Mouse (Mus musculus) heart, embryonic 11.5 days (tissue): ENCODE results near the gene Gm11437. TPM values are rescaled to one million over a fixed set of nuclear protein-coding genes. Genes with fewer than 3 reads are reported as not detected.

Experiments
- ATAC-seq: fragments of 200-750 bp; cut with Nextera tagmentation; replicated peaks from 2 replicates; pipeline ENCODE4 v1.8.0; 2017; ENCODE audit warnings: moderate library complexity; ENCODE audit not compliant: insufficient number of reproducible peaks, low FRiP score, low TSS enrichment
- H3K27ac ChIP-seq: fragments of 300-500 bp; sonication (generic); 2 replicates; pipeline ENCODE4 v1.5.1; 2014; ENCODE audit warnings: mild to moderate bottlenecking, low read depth, low read length
- H3K27me3 ChIP-seq: fragments of 300-500 bp; sonication (generic); 2 replicates; pipeline ENCODE4 v1.6.1; 2014; ENCODE audit warnings: mild to moderate bottlenecking, low read length, mixed read lengths; ENCODE audit not compliant: control insufficient read depth, insufficient read depth
- H3K36me3 ChIP-seq: fragments of 300-500 bp; sonication (generic); 2 replicates; pipeline ENCODE4 v1.6.1; 2014; ENCODE audit warnings: mild to moderate bottlenecking, low read length, moderate library complexity, mixed read lengths; ENCODE audit not compliant: control insufficient read depth, insufficient read depth
- H3K4me1 ChIP-seq: fragments of 300-500 bp; sonication (generic); 2 replicates; pipeline ENCODE4 v1.6.1; 2014; ENCODE audit warnings: low read length; ENCODE audit not compliant: control insufficient read depth, insufficient read depth
- H3K4me2 ChIP-seq: fragments of 300-500 bp; sonication (generic); 2 replicates; pipeline ENCODE4 v1.6.1; 2014; ENCODE audit warnings: mild to moderate bottlenecking, moderate library complexity
- H3K4me3 ChIP-seq: fragments of 300-500 bp; sonication (generic); 2 replicates; pipeline ENCODE4 v1.5.1; 2014; ENCODE audit warnings: low read depth, low read length
- H3K9ac ChIP-seq: fragments of 300-500 bp; sonication (generic); 2 replicates; pipeline ENCODE4 v1.6.1; 2014; ENCODE audit warnings: mild to moderate bottlenecking, low read depth, low read length, moderate library complexity
- H3K9me3 ChIP-seq: fragments of 300-500 bp; sonication (generic); replicated peaks from 2 replicates; pipeline ENCODE4 v1.6.1; 2016; ENCODE audit warnings: low read length; ENCODE audit not compliant: control insufficient read depth
- WGBS: fragments of 180-500 bp; shearing (Covaris S2); extraction: QIAGEN DNeasy Blood & Tissue Kit; methylation state at CpG from one replicate; pipeline ENCODE4 v1.1.7; 2014; ENCODE audit not compliant: insufficient replicate concordance; 5-methylcytosine and 5-hydroxymethylcytosine counted together
- polyA plus RNA-seq: library from polyadenylated mRNA; unstranded; fragments of >200 nt; fragmentation: Nextera tagmentation; extraction: Ambion mirVana; gene quantifications from 2 replicates; pipeline ENCODE4 v1.2.1, GENCODE M21; 2014

Gm11437 gene
- not detected in 2 replicates for polyA plus RNA-seq

DNA sequence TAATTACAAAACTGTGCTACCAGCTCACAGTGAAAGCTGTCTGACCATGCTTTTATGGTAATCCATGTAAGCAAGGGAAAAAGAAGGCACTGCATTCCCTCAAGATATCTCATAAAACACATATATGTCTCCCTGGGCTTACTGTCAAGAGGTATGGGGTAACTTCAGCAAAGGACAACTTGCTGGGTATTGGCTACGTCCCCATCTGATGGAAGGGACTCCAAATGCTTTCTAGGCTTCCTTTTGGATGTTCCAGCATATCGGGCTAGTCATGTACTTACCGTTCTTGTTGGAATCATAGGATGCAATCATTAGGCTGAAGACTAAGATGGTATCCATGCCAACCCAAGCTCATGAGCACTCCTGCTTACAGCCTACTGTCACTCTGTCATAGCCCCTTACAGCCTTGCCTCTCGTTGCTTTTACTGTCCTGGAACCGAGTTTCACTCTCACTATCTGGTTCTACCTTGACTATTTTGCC, at the start of gene Gm11437:
Gene Gm11437, minus strand, starts transcription at position 431 of the 481 bp plus-strand sequence.
- H3K4me3 ChIP-seq: no peak within 1 kb of the TSS
- no peaks in the 10 kb centered on the region for H3K27me3 ChIP-seq
- H3K4me2 ChIP-seq: no peak within 1 kb of the TSS
- no peaks in the 10 kb centered on the region for H3K4me1 ChIP-seq
- no peak within 1 kb of the TSS for H3K9ac ChIP-seq
- H3K36me3 ChIP-seq: no peaks in the 10 kb centered on the region
- no peak within 1 kb of the TSS for H3K27ac ChIP-seq
- 78% methylated on average over 5 of the region's 5 CpGs for WGBS
- H3K9me3 ChIP-seq: no peaks in the 10 kb centered on the region
- no peak for ATAC-seq

DNA sequence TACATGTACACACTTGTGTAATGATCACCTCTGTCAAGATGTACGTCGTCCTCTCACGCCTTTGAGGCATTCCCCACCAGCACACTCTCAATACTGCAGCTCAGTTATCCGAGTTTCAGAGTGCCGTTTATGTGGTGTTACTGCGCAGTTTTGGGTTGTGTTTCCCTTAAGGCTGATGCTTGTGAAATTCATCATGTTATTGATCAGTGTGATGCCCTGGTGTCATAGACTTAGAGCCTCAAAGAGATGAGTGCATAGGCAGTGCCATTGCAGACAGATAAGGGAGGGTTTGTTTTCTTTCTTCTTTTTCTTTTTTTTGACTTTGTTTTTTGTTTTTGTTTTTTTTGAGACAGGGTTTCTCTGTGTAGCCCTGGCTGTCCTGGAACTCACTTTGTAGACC, 43.6 kb upstream of the Gm11437 start:
- H3K9ac ChIP-seq: no peak overlapping the region
- no peak for ATAC-seq
- no peak overlapping the region for H3K27ac ChIP-seq
- H3K36me3 ChIP-seq: no peaks in the 10 kb centered on the region
- H3K4me2 ChIP-seq: no peak overlapping the region
- no peaks in the 10 kb centered on the region for H3K4me1 ChIP-seq
- no peaks in the 10 kb centered on the region for H3K27me3 ChIP-seq
- 93% methylated on average over 6 of the region's 6 CpGs for WGBS
- H3K4me3 ChIP-seq: no peak overlapping the region
- H3K9me3 ChIP-seq: no peaks in the 10 kb centered on the region

DNA sequence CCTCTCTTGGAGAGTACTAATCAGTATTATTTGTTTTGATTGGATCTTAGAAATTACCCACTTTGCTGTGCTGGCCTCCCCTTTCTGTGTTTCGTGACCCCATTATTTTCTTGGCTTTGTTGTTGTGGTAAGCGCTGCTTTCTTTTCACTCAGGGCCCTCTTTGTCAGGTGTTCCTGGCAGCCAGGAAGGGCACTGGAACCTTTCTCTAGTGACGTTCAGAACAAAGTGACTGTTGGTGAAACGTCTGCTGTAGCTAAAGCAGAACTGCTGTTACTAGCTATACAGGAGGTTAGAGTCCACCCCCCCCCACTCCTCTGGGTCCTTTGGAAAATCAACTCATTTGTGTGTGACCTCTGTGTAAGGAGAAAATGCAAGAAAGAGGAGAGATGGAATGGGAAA, 38.5 kb upstream of the Gm11437 start:
- no peak overlapping the region for H3K4me2 ChIP-seq
- H3K27me3 ChIP-seq: no peaks in the 10 kb centered on the region
- H3K4me1 ChIP-seq: no peaks in the 10 kb centered on the region
- no peak overlapping the region for H3K9ac ChIP-seq
- WGBS: 62% methylated on average over 4 of the region's 4 CpGs
- no peak overlapping the region for H3K4me3 ChIP-seq
- H3K36me3 ChIP-seq: no peaks in the 10 kb centered on the region
- no peaks in the 10 kb centered on the region for H3K9me3 ChIP-seq
- no peak for ATAC-seq
- H3K27ac ChIP-seq: no peak overlapping the region

DNA sequence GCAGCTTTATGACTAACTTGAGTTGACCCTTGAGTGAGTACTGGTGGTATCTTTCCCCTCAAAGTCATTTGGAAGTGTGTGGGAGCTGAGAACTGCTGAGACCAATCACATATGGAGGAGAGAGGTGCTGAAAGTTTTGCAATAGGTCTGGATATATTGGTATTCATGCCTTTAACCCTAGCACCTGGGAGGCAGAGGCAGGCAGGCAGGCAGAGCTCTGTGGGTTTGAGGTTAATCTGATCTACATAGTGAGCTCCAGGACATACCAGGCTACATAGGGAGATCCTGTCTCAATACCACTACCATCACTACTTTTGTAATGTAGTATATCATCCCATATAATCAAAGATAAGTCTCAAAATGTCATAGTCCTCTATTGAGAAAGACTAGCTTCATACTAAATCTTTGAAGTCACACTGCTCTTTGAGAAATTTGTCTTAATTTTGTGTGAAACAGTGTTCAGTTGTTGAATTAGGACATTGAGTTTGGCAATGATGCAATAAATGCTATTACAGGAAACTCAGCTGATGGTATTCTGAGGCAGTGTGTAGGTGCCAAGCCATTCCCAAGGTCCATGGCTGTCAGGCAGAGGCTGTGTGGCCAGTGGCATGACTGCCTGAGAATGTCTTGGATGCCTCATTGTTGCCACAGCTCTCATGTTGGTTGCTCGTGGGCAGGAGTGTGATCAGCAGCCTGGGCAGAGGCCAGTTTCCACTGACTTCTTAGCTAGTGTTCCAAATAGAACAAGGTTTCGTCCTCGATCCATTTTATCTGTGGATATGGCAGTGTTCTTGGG, 30.5 kb upstream of the Gm11437 start:
- Histone ChIP-seq H3K4me2 (no peak overlapping the region), H3K4me1 (no peaks in the 10 kb centered on the region), H3K4me3 (no peak overlapping the region), H3K36me3 (peaks cover 2% of the 10 kb centered on the region; the same call in 1 of the 2 replicates), H3K9me3 (no peaks in the 10 kb centered on the region), H3K27me3 (no peaks in the 10 kb centered on the region), H3K9ac (no peak overlapping the region), H3K27ac (no peak overlapping the region)
- no peak for ATAC-seq
- WGBS: 95% methylated on average over 3 of the region's 3 CpGs

DNA sequence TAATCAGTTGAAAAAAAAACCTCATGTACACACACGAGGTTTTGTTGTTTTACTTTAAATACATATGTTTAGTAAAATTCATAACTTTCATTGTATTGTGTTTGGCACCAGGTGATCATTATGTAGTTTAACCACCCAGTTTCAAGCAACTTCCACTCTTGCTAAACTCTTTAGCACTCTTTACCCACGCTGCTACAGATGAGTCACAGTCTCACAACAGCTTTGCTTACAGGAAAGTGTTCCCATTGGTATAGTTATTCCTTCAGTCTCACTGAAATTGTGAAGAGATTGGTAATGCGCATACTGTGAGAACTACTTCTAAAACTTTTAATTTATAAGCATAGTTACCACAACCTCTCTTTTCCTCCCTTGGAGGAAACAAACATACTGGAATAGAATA, 27.5 kb upstream of the Gm11437 start:
- Histone ChIP-seq H3K4me2 (no peak overlapping the region), H3K36me3 (peaks cover 2% of the 10 kb centered on the region; the same call in 1 of the 2 replicates), H3K9me3 (no peaks in the 10 kb centered on the region), H3K4me3 (no peak overlapping the region), H3K27me3 (no peaks in the 10 kb centered on the region), H3K4me1 (no peaks in the 10 kb centered on the region), H3K27ac (no peak overlapping the region), H3K9ac (no peak overlapping the region)
- WGBS: 85% methylated on average over 3 of the region's 3 CpGs
- no peak for ATAC-seq

DNA sequence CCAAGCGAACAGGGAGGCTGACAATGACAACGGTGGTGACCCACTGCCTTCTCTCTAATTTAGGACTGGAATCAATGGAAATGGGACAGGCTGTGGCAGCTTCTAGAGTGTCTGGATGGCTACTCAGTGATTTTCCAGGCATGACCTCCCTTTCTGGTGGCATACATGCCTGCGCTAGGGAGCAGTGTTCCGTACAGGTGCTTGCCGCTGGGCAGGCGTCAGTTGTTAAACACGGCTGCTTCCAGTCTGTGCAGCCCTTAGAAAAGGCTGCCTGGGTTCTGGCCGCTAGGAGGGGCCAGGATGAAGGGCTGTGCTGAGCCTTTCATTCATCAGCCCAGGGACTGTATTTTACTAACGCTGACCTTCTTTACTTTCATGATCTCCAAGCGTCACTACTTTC, 26.0 kb upstream of the Gm11437 start:
- 78% methylated on average over 10 of the region's 10 CpGs for WGBS
- no peak overlapping the region for H3K27ac ChIP-seq
- H3K4me1 ChIP-seq: no peaks in the 10 kb centered on the region
- no peaks in the 10 kb centered on the region for H3K9me3 ChIP-seq
- H3K9ac ChIP-seq: no peak overlapping the region
- H3K4me2 ChIP-seq: no peak overlapping the region
- H3K36me3 ChIP-seq: peaks cover 2% of the 10 kb centered on the region; the same call in 1 of the 2 replicates
- H3K27me3 ChIP-seq: no peaks in the 10 kb centered on the region
- no peak for ATAC-seq
- no peak overlapping the region for H3K4me3 ChIP-seq

DNA sequence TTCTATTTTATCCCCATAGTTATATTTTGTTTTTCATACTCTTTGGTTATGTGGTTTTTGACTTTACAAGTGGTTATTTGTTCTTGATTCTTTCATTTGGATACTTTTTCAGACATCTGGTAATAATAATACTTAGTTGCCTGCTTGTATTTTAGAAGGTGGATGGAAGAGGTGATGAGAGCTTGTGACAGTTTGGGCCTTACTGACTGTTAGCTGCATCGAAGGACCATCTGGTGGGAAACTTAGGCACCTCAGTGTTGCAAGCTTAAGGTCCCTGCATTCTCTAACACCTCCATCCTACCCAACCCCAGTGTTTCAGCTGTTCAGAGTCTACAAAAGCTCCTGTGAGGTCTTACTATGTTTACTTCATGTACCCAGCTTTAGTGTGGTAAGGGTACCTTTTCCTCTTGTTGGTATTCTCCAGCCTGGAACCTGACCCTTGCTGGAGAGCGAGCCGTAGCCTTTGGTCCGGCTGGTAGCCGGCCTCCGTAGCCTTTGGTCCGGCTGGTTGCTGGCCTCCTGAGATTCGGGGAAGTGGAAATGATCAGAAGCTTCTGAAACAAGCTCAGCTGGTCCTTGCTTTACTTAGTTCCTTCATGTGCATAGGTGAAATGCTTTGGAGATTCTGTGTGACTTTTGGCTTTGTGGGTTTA, 23.4 kb upstream of the Gm11437 start:
- Histone ChIP-seq H3K4me1 (no peaks in the 10 kb centered on the region), H3K27ac (no peak overlapping the region), H3K27me3 (no peaks in the 10 kb centered on the region), H3K36me3 (no peaks in the 10 kb centered on the region), H3K9me3 (no peaks in the 10 kb centered on the region), H3K4me3 (no peak overlapping the region), H3K4me2 (no peak overlapping the region), H3K9ac (no peak overlapping the region)
- WGBS: 87% methylated on average over 8 of the region's 8 CpGs
- ATAC-seq: no peak

DNA sequence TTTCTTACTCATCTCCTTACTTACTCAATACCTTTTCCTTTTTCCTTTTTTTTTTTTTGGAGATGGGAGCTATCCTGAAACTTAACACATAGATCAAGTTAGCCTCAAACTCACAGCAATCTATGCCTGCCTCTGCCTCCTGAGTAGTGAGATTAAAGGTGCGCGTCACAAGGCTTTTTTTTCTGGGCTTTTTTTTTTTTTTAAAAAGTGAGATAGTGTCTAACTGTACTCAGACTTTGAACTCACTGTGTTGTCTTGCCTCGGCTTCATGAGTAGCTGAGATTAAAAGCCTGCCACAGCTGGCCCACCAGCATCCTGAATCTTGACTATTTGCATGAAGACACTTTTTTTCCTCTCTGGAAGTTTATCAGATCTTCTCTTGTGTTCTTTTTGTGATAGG, 21.3 kb upstream of the Gm11437 start:
- Histone ChIP-seq H3K4me1 (no peaks in the 10 kb centered on the region), H3K36me3 (no peaks in the 10 kb centered on the region), H3K4me2 (no peak overlapping the region), H3K27ac (no peak overlapping the region), H3K27me3 (no peaks in the 10 kb centered on the region), H3K9ac (no peak overlapping the region), H3K4me3 (no peak overlapping the region), H3K9me3 (no peaks in the 10 kb centered on the region)
- ATAC-seq: no peak
- WGBS: 69% methylated on average over 3 of the region's 3 CpGs
